Mouse (Mus musculus) naive thymus-derived CD4-positive, alpha-beta T cell, adult 2 months (primary cell): ENCODE measurements around the gene Slc9a3r2.

ENCODE experiments used
- DNase-seq: peaks from one replicate; pipeline ENCODE4 v3.0.0-alpha.2; 2011; ENCODE audit warnings: low read depth

The Slc9a3r2 gene

GRCm38 (mm10) chr17:24650070-24650616 lies at the start of gene Slc9a3r2:
Gene Slc9a3r2, minus strand, starts transcription at chr17:24650327.
- no peak for DNase-seq

- DNase-seq = no peak
Observed at GRCm38 (mm10) chr17:24699473-24699872, 49.3 kb upstream of the Slc9a3r2 start.

GRCm38 (mm10) chr17:24698715-24699114 lies 48.6 kb upstream of the Slc9a3r2 start:
- DNase-seq = no peak

GRCm38 (mm10) chr17:24697985-24698384 lies 47.9 kb upstream of the Slc9a3r2 start:
- no peak for DNase-seq

- peak; percentile 87 for DNase-seq
Observed at GRCm38 (mm10) chr17:24696011-24696697, 46.0 kb upstream of the Slc9a3r2 start, which contains the start of the genes Gfer and Noxo1. Gene Gfer, minus strand, starts transcription at chr17:24696156. Gene Noxo1, plus strand, starts transcription at chr17:24696234.

GRCm38 (mm10) chr17:24695326-24696010 lies 45.3 kb upstream of the Slc9a3r2 start:
- DNase-seq = no peak

GRCm38 (mm10) chr17:24692385-24692784 lies 42.3 kb upstream of the Slc9a3r2 start:
- no peak for DNase-seq

GRCm38 (mm10) chr17:24689251-24690081 lies 39.3 kb upstream of the Slc9a3r2 start, which contains the start of gene Syngr3:
Gene Syngr3, minus strand, starts transcription at chr17:24689955.
- DNase-seq = no peak

GRCm38 (mm10) chr17:24687599-24687998 lies 37.5 kb upstream of the Slc9a3r2 start:
- no peak for DNase-seq

GRCm38 (mm10) chr17:24687146-24687595 lies 37.0 kb upstream of the Slc9a3r2 start:
- peak; percentile 78 for DNase-seq

GRCm38 (mm10) chr17:24686514-24686913 lies 36.4 kb upstream of the Slc9a3r2 start:
- peak; percentile 65 for DNase-seq

- DNase-seq = no peak
Observed at GRCm38 (mm10) chr17:24677500-24678080, 27.5 kb upstream of the Slc9a3r2 start.

- no peak for DNase-seq
Observed at GRCm38 (mm10) chr17:24676877-24677276, 26.8 kb upstream of the Slc9a3r2 start.

GRCm38 (mm10) chr17:24676187-24676586 lies 26.1 kb upstream of the Slc9a3r2 start:
- DNase-seq = peak; percentile 88

- DNase-seq = no peak
Observed at GRCm38 (mm10) chr17:24674277-24674676, 24.1 kb upstream of the Slc9a3r2 start.

GRCm38 (mm10) chr17:24672141-24672540 lies 22.0 kb upstream of the Slc9a3r2 start:
- DNase-seq = no peak

GRCm38 (mm10) chr17:24671346-24671745 lies 21.2 kb upstream of the Slc9a3r2 start:
- DNase-seq = no peak

GRCm38 (mm10) chr17:24670246-24670844 lies 20.2 kb upstream of the Slc9a3r2 start:
- DNase-seq = no peak

- peak; percentile 95 for DNase-seq
Observed at GRCm38 (mm10) chr17:24669545-24670245, 19.6 kb upstream of the Slc9a3r2 start, which contains the start of gene Zfp598. Gene Zfp598, plus strand, starts transcription at chr17:24669687.

- peak; percentile 47 for DNase-seq
Observed at GRCm38 (mm10) chr17:24669214-24669544, 19.1 kb upstream of the Slc9a3r2 start.

GRCm38 (mm10) chr17:24667416-24667815 lies 17.3 kb upstream of the Slc9a3r2 start:
- peak; percentile 84 for DNase-seq
